Mouse (Mus musculus) lung, postnatal 25 days (tissue): ENCODE data around the gene Mbd6.
A peak's percentile ranks its signal among the peaks of the same experiment; 100 is the strongest.
"Not testable (repeated sequence)": the region's sequence is repeated elsewhere in the genome, so short reads cannot be mapped to it uniquely, and the experiment has no call there.

Experiments
- DNase-seq: peaks from one replicate; pipeline ENCODE4 v3.0.0; 2022; ENCODE audit warnings: low spot score

Gene Mbd6

GRCm38 (mm10) chr10:127288800-127289572, at the start of gene Mbd6:
Gene Mbd6, minus strand, starts transcription at chr10:127289018.
- DNase-seq = peak; percentile 93

GRCm38 (mm10) chr10:127337536-127338099, 48.8 kb upstream of the Mbd6 start:
- no peak for DNase-seq

GRCm38 (mm10) chr10:127336952-127337351, 48.1 kb upstream of the Mbd6 start:
- no peak for DNase-seq

- DNase-seq = no peak
Observed at GRCm38 (mm10) chr10:127335271-127335670, 46.5 kb upstream of the Mbd6 start.

GRCm38 (mm10) chr10:127333152-127333551, 44.3 kb upstream of the Mbd6 start:
- no peak for DNase-seq

GRCm38 (mm10) chr10:127332211-127332874, 43.5 kb upstream of the Mbd6 start:
- no peak for DNase-seq

GRCm38 (mm10) chr10:127330212-127330611, 41.4 kb upstream of the Mbd6 start:
- DNase-seq = no peak

GRCm38 (mm10) chr10:127327461-127328145, 38.8 kb upstream of the Mbd6 start:
- DNase-seq = no peak

- no peak for DNase-seq
Observed at GRCm38 (mm10) chr10:127326828-127327227, 38.0 kb upstream of the Mbd6 start.

GRCm38 (mm10) chr10:127326017-127326801, 37.4 kb upstream of the Mbd6 start:
- no peak for DNase-seq

GRCm38 (mm10) chr10:127325454-127326016, 36.7 kb upstream of the Mbd6 start:
- DNase-seq = no peak

GRCm38 (mm10) chr10:127324495-127324894, 35.7 kb upstream of the Mbd6 start:
- DNase-seq = peak; percentile 79

- peak; percentile 45 for DNase-seq
Observed at GRCm38 (mm10) chr10:127323131-127323855, 34.5 kb upstream of the Mbd6 start.

- DNase-seq = no peak
Observed at GRCm38 (mm10) chr10:127322669-127323068, 33.9 kb upstream of the Mbd6 start.

GRCm38 (mm10) chr10:127322178-127322577, 33.4 kb upstream of the Mbd6 start:
- no peak for DNase-seq

GRCm38 (mm10) chr10:127321621-127322020, 32.8 kb upstream of the Mbd6 start, which contains the start of gene Arhgap9:
Gene Arhgap9, plus strand, starts transcription at chr10:127321964.
- DNase-seq = no peak

- no peak for DNase-seq
Observed at GRCm38 (mm10) chr10:127319969-127320368, 31.2 kb upstream of the Mbd6 start.

GRCm38 (mm10) chr10:127318009-127318408, 29.2 kb upstream of the Mbd6 start:
- DNase-seq = no peak

GRCm38 (mm10) chr10:127317277-127317676, 28.5 kb upstream of the Mbd6 start:
- no peak for DNase-seq

- not testable (repeated sequence) for DNase-seq
Observed at GRCm38 (mm10) chr10:127314950-127315349, 26.1 kb upstream of the Mbd6 start.

- DNase-seq = not testable (repeated sequence)
Observed at GRCm38 (mm10) chr10:127313516-127313915, 24.7 kb upstream of the Mbd6 start.
